Mouse (Mus musculus): Measurements from ENCODE around the gene Traf3ip2.

GRCm38 (mm10) chr10:39599601-39600000 is 13.1 kb upstream of the Traf3ip2 start:
- TF ChIP-seq CTCF (IDR thresholded peaks at IDR 0.05; ENCODE audit: borderline replicate concordance, extremely low read depth, insufficient read depth, insufficient read length) (no peak), POLR2A (IDR thresholded peaks at IDR 0.05; ENCODE audit: borderline replicate concordance, extremely low read depth, insufficient read depth, insufficient read length, poor library complexity, severe bottlenecking) (no peak)

Data from brain, embryonic 14.5 days (tissue).